Mouse (Mus musculus): Measurements from ENCODE around the gene Akap9. TPM values are rescaled to one million over a fixed set of nuclear protein-coding genes. Genes with fewer than 3 reads are reported as not detected.
"Not testable (repeated sequence)": the region's sequence is repeated elsewhere in the genome, so short reads cannot be mapped to it uniquely, and the experiment has no call there.

Gene Akap9
- polyA plus RNA-seq, 1 experiment from 2014 or later: 106 TPM

DNA sequence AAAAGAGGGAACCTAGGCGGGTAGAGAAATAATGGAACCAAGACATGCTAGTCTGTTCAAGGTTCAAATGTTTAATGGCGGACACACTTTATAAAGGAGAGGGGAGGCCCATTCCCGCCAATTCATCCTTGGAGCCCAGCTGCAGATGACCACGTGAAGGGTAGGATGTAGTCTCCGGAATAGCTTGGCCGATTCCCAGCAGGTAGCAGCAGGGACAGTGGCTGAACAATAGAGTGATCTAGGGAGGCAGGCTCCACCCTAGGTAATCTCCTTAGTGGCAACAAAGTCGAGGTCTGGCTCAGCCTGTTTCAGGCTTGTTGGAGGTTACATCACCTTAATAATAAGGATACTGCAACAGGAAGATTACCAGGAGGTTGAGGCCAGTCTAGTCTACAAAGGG is 179.2 kb downstream of the Akap9 start:
- ATAC-seq (ENCODE audit: low FRiP score, low TSS enrichment); H3K27me3 ChIP-seq (ENCODE audit: control insufficient read depth, insufficient read depth, low read length); H3K36me3 ChIP-seq (ENCODE audit: control insufficient read depth, insufficient read depth, low read length); H3K27ac ChIP-seq (ENCODE audit: low read depth, low read length); H3K4me2 ChIP-seq (replicated peaks; ENCODE audit: low read depth, low read length); H3K9ac ChIP-seq (ENCODE audit: low read depth, low read length); H3K9me3 ChIP-seq (ENCODE audit: control insufficient read depth, low read length); H3K4me3 ChIP-seq (ENCODE audit: low read length): not testable (repeated sequence)
- WGBS: 74% methylated on average over 7 of the region's 7 CpGs
- peaks cover 11% of the 10 kb centered on the region; the same call in 1 of the 2 replicates for H3K4me1 ChIP-seq (ENCODE audit: control insufficient read depth, insufficient read depth, low read length)

DNA sequence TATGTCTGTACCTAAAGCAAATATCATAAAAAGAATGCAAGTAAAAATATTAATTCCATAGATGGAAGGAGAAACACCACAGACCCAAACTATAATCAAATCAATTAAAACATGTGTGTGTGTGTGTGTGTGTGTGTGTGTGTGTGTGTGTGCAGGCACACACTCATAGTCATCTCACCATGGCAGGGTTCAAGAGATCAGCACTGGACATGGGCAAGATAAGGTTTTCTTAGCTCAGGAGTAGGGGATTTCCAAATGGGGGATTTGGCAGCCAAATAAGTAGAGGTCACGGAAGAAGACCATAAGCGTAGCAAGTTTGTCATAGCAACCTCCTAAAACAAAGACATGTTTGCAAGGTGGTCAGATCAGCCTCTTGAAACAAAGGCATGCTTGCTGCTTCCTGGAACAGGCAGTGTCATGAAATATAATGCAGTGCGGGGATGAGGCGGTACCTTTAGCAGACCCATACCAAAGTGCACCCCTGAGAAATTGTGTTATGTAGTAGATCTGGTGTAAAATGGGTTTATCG is 184.8 kb downstream of the Akap9 start:
- H3K27ac ChIP-seq (ENCODE audit: low read depth, low read length): no peak overlapping the region
- no peaks in the 10 kb centered on the region for H3K9me3 ChIP-seq (ENCODE audit: control insufficient read depth, low read length)
- ATAC-seq (ENCODE audit: low FRiP score, low TSS enrichment): no peak
- H3K27me3 ChIP-seq (ENCODE audit: control insufficient read depth, insufficient read depth, low read length): no peaks in the 10 kb centered on the region
- 96% methylated on average over 5 of the region's 5 CpGs for WGBS
- no peak overlapping the region for H3K9ac ChIP-seq (ENCODE audit: low read depth, low read length)
- no peak overlapping the region for H3K4me2 ChIP-seq (replicated peaks; ENCODE audit: low read depth, low read length)
- H3K4me3 ChIP-seq (ENCODE audit: low read length): no peak overlapping the region
- H3K4me1 ChIP-seq (ENCODE audit: control insufficient read depth, insufficient read depth, low read length): no peaks in the 10 kb centered on the region
- H3K36me3 ChIP-seq (ENCODE audit: control insufficient read depth, insufficient read depth, low read length): no peaks in the 10 kb centered on the region

Other genes starting within 250 kb of the Akap9 start
- gene Ankib1, start 125.1 kb upstream of the Akap9 start, polyA plus RNA-seq (2014; fragmentation: Nextera tagmentation; extraction: Ambion mirVana): 8.8 and 15.6 TPM in 2 replicates
- 39.6 and 50.3 TPM in 2 replicates for gene Krit1, start 124.9 kb upstream of the Akap9 start, polyA plus RNA-seq (2014; fragmentation: Nextera tagmentation; extraction: Ambion mirVana)
- 0.11 TPM in 1 of 2 replicates, not detected in the other for gene Lrrd1, start 82.9 kb upstream of the Akap9 start, polyA plus RNA-seq (2014; fragmentation: Nextera tagmentation; extraction: Ambion mirVana)
- 8.4 and 9.3 TPM in 2 replicates for gene Mterf1a, start 34.1 kb upstream of the Akap9 start, polyA plus RNA-seq (2014; fragmentation: Nextera tagmentation; extraction: Ambion mirVana)
- 42.4 and 82.3 TPM in 2 replicates for gene Cyp51, start 176.7 kb downstream of the Akap9 start, polyA plus RNA-seq (2014; fragmentation: Nextera tagmentation; extraction: Ambion mirVana)